Mouse (Mus musculus) adrenal gland, adult 8-10 months (tissue): ENCODE results near the gene Nolc1. TPM values are rescaled to one million over a fixed set of nuclear protein-coding genes. Genes with fewer than 3 reads are reported as not detected.
A peak's percentile ranks its signal among the peaks of the same experiment; 100 is the strongest.

Source experiments
- DNase-seq: peaks from one replicate; pipeline ENCODE4 v3.0.0; 2022
- total RNA-seq, 4 experiments: library from RNA; stranded (reverse); gene quantifications; 2 replicates each; pipeline ENCODE4 v1.2.4; 2022

Nolc1 gene
- total RNA-seq, 4 experiments from 2014 or later: 43.3 to 47.8 (median 45.5) TPM

- no peak for DNase-seq
These were observed 33.1 kb upstream of the Nolc1 start for GRCm38 (mm10) chr19:46042476-46043011.

- no peak for DNase-seq
These were observed 32.3 kb upstream of the Nolc1 start for GRCm38 (mm10) chr19:46043380-46043779.

- DNase-seq: no peak
These were observed 31.2 kb upstream of the Nolc1 start, which contains the start of gene Pprc1 for GRCm38 (mm10) chr19:46044271-46044992. TSS of gene Pprc1 (plus strand) at chr19:46044886.

GRCm38 (mm10) chr19:46044993-46045695 is 30.5 kb upstream of the Nolc1 start, which contains the start of gene Ldb1:
TSS of gene Ldb1 (minus strand) at chr19:46045214.
- peak; percentile 86 for DNase-seq

GRCm38 (mm10) chr19:46045696-46046311 is 29.9 kb upstream of the Nolc1 start:
- DNase-seq: peak; percentile 68

- DNase-seq: no peak
These were observed 29.0 kb upstream of the Nolc1 start for GRCm38 (mm10) chr19:46046621-46047025.

GRCm38 (mm10) chr19:46047426-46047825 is 28.2 kb upstream of the Nolc1 start:
- DNase-seq: no peak

- no peak for DNase-seq
These were observed 26.5 kb upstream of the Nolc1 start for GRCm38 (mm10) chr19:46049129-46049528.

GRCm38 (mm10) chr19:46050462-46050861 is 25.2 kb upstream of the Nolc1 start:
- DNase-seq: no peak

GRCm38 (mm10) chr19:46055752-46056387 is 19.8 kb upstream of the Nolc1 start:
- no peak for DNase-seq

- DNase-seq: peak; percentile 93
These were observed 19.2 kb upstream of the Nolc1 start for GRCm38 (mm10) chr19:46056388-46056946.

- peak; percentile 79 for DNase-seq
These were observed 18.6 kb upstream of the Nolc1 start for GRCm38 (mm10) chr19:46056947-46057607.

- DNase-seq: no peak
These were observed 17.2 kb upstream of the Nolc1 start for GRCm38 (mm10) chr19:46058466-46058865.

- no peak for DNase-seq
These were observed 14.8 kb upstream of the Nolc1 start for GRCm38 (mm10) chr19:46060845-46061244.

- DNase-seq: no peak
These were observed 7.6 kb upstream of the Nolc1 start for GRCm38 (mm10) chr19:46068054-46068453.

GRCm38 (mm10) chr19:46073285-46073684 is 2.4 kb upstream of the Nolc1 start:
- DNase-seq: no peak

GRCm38 (mm10) chr19:46074266-46074665 is 1.4 kb upstream of the Nolc1 start:
- DNase-seq: no peak

- DNase-seq: no peak
These were observed 2.9 kb downstream of the Nolc1 start for GRCm38 (mm10) chr19:46078535-46078934.

- DNase-seq: no peak
These were observed 9.5 kb downstream of the Nolc1 start for GRCm38 (mm10) chr19:46085185-46085584.

GRCm38 (mm10) chr19:46086337-46086736 is 10.7 kb downstream of the Nolc1 start:
- no peak for DNase-seq

GRCm38 (mm10) chr19:46087871-46088270 is 12.2 kb downstream of the Nolc1 start:
- peak; percentile 15 for DNase-seq

- no peak for DNase-seq
These were observed 16.0 kb downstream of the Nolc1 start for GRCm38 (mm10) chr19:46091641-46092040.
